Mouse (Mus musculus) cerebellum, postnatal 4 days (tissue): Measurements from ENCODE around the gene Gpr152.
"Not testable (repeated sequence)": the region's sequence is repeated elsewhere in the genome, so short reads cannot be mapped to it uniquely, and the experiment has no call there.

ENCODE experiments used
- DNase-seq, 2 experiments: peaks; one replicate each; pipeline ENCODE4 v3.0.0; 2022; ENCODE audit warnings: low spot score in 2 of 2, mixed read lengths in 1 of 2

Gpr152 gene

DNA sequence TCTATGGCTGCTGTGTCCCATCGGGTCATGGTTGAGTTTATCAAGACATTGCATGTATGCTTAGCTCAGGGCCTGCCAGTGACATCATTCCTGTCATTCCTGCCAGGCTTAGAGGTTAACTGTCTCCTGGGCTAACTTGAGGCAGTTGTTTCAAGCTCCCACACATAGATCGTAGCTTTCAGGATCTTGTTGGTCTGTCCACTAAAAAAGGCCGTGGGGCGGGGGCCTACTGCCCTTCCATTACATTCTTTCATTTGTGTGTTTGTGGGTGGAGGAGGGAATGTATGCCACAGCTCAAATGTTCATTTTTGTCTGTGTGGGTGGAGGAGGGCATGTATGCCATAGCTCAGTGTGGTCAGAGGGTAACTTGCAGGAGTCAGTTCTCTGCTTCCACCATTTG, 9.5 kb upstream of the Gpr152 start:
- no peak for DNase-seq

- peak in 1 of 2 experiments; percentile 18 for DNase-seq
These were observed 8.5 kb upstream of the Gpr152 start for GRCm38 (mm10) chr19:4131075-4131474.

DNA sequence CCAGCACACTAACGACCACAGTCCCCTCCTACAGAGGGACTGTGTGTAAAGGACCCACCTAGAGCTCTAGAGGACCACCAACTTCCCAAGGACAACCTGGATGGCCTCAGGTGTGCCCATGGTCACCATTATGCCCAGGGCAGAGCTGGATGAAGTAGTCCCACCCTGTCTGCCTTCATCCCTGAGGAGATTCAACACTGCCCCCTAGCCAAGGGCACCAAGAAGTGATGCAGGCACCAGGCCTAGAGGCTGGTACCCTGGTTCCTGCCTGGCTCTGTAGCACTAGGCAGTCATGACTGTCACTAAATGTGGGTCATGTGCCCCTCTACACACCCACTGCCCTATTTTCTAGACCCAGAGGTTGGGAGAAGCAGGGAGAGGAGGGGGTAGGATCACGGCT, 7.8 kb upstream of the Gpr152 start:
- DNase-seq, result no peak

- no peak for DNase-seq
These were observed 5.2 kb upstream of the Gpr152 start for GRCm38 (mm10) chr19:4134354-4134753.

DNA sequence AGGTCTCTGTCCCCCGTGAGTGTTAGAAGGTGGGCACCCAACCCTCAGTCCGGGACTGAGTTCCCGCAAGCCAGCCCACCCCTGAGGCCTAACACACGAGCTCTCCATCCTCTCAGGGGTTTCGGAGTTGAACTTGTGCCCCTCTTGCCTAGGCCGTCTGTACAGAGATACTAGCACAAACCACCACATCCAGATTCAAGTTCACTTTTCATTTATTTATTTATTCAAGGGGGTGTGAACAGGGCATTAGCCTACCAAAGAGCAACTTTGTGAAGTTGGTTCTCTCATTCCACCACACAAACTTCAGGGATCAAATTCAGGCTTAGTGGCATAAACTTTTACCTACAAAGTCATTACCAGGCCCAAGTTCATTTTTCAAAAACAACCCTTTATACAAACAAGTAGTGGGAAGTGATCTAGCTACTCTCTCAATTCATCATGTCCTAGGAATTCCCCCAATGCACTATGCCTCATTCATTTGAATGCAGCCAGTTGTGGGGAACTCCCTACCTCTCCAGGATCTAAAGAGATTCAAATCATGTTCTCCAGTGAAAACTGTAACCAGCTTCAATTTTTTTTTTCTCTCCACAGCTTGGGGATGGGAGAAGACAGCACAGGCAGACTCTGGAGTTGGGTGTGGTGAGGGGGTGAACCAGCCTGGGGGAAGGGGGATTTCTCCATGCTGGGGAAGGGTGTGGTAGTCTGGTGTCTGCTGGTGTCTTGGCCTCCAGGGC, 4.2 kb upstream of the Gpr152 start:
- not testable (repeated sequence) for DNase-seq

GRCm38 (mm10) chr19:4135963-4136345, 3.6 kb upstream of the Gpr152 start:
- not testable (repeated sequence) for DNase-seq

GRCm38 (mm10) chr19:4136463-4136862, 3.1 kb upstream of the Gpr152 start:
- no peak for DNase-seq

DNA sequence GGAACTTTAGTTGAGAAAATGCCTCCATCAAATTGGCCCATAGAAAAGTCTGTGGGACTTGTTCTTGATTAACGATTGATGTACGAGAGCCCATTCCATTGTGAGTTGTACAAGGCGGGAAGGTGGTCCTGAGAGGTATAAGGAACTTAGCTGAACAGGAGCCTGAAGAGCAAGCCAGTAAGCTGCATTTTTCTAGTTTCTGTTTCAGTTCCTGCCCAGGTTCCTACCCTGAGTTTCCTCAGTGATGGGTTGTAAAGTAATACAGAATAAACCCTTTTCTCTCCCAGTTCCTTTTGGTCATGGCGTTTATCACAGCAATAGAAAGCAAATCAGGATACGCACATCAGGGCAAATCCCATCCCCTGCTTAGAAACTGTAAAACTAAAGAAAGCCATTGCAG, 1.7 kb upstream of the Gpr152 start:
- DNase-seq, result no peak

DNA sequence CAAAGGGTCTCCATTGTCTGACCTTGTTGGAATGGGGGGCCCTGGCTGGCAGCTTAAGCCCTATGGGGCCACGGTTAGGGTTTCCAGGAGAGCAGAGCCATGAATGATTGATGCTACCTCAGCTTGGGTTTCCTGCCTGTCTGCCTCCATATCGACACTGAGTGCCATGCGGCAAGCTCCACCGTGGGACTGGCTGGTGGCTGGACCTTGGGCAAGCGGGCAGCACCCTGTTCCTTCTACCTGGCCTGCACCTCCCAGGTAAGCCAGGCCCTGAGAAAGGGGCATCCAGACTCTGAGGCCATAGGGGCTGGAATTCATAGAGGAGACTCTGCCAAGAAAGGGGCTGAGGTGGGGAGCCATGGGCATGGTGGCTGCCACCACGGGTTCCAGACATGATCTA, 560 bp downstream of the Gpr152 start:
- no peak for DNase-seq

- no peak for DNase-seq
These were observed 3.0 kb downstream of the Gpr152 start for GRCm38 (mm10) chr19:4142416-4143173.

DNA sequence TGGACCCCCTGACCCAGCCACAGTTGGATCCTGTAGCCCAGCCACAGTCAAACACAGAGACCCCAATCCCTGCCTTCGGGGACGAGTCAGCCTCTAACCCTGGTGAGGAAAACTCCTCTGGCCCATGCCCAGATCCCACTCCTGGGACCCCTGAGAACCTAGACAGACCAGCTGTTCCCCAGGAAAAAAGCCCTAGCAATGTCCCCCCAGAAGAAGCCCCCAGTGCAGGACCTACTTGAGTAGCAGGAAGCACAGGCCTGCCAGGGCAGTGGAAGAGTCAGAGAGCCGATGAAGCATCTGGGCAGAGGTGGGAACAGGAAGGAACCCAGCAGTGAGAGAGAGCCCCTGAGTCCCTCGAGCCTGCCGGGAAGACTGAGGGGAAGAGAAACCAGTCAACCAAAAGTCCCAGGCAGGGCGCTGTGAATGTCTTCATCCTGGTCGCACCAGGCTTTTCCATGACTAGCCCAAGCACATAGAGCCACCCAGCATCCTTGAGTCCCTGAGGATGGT, 4.2 kb downstream of the Gpr152 start, which contains the start of gene Cabp4:
Gene Cabp4 (minus strand): TSS at position 275 of the 510 bp plus-strand sequence.
- DNase-seq, result no peak

DNA sequence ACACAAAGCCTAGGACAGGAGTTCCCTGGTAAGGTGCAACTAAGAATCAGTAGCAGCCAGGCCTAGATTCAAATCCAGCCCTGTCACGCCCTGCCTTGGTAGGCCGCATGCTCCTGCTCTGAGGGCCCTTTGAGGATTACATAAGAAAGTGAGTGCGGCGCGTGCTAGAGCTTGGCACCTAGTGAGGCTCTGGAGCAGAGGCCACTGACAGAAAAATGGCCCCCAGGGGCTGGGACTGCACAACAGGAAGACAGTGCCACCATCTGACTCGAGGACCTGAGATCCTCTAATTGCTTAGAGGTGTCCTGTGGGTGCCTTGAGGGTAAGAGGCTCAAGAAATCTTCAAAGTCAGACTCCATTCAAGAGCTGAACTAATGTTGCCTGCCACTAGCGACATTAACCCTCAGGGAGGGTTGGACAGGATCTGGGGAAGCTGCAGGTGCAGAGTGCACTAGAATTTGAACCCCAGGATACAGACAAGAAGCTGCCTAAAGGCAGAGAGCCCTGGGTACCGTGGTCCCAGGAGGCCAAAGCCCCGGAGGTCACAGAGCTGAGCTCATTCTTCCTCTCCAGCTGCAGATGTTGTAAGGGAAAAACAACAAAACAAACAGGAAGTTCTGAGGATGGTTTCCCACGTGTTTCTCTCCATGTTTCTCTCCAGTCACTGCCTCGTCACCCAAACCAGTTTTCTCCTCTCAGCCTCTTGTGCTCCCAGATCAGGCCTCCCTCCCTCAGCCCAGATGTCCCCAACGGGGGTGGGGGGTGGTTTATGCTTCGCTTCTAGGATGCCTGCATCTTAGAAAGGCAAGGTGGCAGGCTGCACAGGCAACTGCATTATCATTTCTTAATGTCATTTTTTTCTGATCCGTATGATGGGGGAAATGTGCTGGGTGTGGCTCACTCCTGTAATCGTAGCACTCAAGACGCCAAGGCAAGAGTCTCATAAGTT, 5.2 kb downstream of the Gpr152 start:
- DNase-seq, result no peak

- no peak for DNase-seq
These were observed 6.3 kb downstream of the Gpr152 start for GRCm38 (mm10) chr19:4145936-4146335.

DNA sequence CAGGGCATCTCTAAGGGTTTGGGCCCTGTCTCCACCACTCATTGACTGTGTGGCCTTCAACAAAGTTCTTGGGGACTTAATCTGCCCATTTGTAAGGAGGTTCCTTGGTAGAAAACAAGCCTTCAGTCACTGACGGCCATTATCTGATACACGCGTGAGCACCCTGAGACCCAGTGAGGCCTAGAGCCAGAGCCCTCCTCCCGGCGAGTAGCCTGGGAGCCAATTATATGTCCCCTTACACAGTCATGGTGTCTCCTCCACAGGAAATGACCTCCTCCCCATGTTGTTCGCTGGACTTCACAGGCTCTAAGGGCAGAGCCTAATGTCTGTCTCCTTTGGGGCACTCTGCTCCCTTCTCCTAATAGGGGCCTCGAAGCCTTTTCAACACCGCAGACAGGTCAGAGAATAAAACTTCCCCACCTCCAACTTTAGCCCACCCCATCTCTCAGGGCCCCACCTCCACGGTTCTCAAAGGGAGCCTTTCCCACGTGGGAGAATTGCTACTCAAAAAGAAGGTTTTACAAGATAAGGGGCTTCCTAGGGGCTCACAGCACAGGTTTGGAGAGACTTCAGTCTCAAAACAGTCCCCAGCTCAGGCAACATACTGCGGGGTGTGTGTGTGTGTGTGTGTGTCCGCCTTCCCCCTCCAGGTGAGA, 6.9 kb downstream of the Gpr152 start:
- DNase-seq, result no peak

DNA sequence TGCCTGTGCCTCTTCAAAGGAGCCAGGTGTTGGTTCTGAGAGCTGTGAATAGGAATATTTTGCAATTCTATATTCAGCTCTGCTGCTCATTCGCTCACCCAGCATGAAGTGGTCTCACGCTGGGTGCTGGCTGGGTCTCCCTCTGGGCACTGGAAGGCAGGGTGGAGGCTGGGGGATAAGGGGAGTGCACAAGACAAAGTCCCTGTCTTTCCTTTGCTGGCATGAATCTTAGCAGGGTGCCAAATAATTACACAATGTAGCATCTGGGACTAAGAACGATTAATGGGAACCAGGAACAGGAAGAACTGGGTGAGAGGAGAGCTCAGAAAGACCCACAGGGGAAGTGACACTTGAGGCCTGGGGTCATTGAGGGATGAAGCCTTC, 7.4 kb downstream of the Gpr152 start:
- DNase-seq, result no peak

- no peak for DNase-seq
These were observed 8.3 kb downstream of the Gpr152 start for GRCm38 (mm10) chr19:4147782-4148490.

- peak; percentile 97 to 98 for DNase-seq
These were observed 8.9 kb downstream of the Gpr152 start, which contains the start of gene Coro1b for GRCm38 (mm10) chr19:4148491-4148806. TSS of gene Coro1b (plus strand) at chr19:4148619.

DNA sequence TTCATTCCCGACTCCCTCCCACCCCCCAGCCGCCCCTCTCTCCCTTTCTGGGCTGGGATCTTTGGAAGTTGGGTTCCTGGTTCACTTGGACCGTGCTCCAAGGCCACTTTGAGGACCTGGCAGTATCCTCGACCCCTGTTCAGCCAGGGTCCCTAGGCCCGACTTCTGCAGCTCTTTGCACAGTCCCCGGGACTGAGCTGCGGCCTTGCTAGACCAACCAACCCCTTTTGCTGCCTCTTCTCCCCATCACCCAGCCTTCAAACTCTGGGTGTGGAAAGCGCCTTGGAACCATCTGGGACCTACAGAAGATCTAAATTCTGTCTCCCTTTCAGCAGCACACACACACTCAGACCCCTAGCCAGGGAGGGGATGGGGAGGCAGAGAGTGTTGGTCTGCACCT, 9.2 kb downstream of the Gpr152 start:
- no peak for DNase-seq

DNA sequence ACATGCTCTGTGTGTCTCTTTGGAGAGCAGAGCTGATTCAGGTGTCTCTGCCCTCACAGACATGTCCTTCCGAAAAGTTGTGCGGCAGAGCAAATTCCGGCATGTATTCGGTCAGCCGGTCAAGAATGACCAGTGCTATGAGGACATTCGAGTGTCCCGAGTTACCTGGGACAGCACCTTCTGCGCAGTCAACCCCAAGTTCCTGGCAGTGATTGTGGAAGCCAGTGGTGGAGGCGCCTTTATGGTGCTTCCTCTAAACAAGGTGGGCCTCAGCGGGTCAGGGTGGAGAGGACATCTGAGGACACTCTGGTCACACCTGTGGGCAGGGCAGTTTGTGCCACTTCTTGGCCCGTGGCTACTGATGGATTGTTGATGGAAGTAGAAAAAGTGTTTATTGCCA, 9.7 kb downstream of the Gpr152 start:
- no peak for DNase-seq

GRCm38 (mm10) chr19:4149764-4150461, 10.3 kb downstream of the Gpr152 start:
- no peak for DNase-seq
